Mouse (Mus musculus) megakaryocyte, embryonic 14.5 days (primary cell): ENCODE data around the gene Zbtb16.

Experiments used
- FLI1 ChIP-seq: IDR thresholded peaks from 2 replicates; pipeline ENCODE4 v1.6.1; 2012; ENCODE audit warnings: low read length, inconsistent platforms, mixed read lengths
- GATA1 ChIP-seq: IDR thresholded peaks from 3 replicates; pipeline ENCODE4 v1.6.1; 2012; ENCODE audit warnings: mixed read lengths, low read length, inconsistent platforms, borderline replicate concordance

- TF ChIP-seq GATA1 (no peak), FLI1 (no peak)
These were observed 13.3 kb downstream of the Zbtb16 start for GRCm38 (mm10) chr9:48822586-48823318.
